Mouse (Mus musculus) limb, embryonic 12.5 days (tissue): Measurements from ENCODE around the gene Tirap. TPM values are rescaled to one million over a fixed set of nuclear protein-coding genes. Genes with fewer than 3 reads are reported as not detected.
"Not testable (repeated sequence)": the region's sequence is repeated elsewhere in the genome, so short reads cannot be mapped to it uniquely, and the experiment has no call there.

ENCODE experiments used
- ATAC-seq: fragments of 200-750 bp; cut with Nextera tagmentation; 2 replicates; pipeline ENCODE4 v1.8.0; 2017; ENCODE audit warnings: low read depth, moderate TSS enrichment; ENCODE audit not compliant: insufficient number of reproducible peaks, insufficient read depth, low FRiP score, low TSS enrichment
- H3K27ac ChIP-seq: fragments of 300-500 bp; sonication (generic); 2 replicates; pipeline ENCODE4 v1.5.1; 2016; ENCODE audit warnings: mild to moderate bottlenecking, moderate library complexity
- H3K27me3 ChIP-seq: fragments of 300-500 bp; sonication (generic); 2 replicates; pipeline ENCODE4 v1.6.1; 2016; ENCODE audit warnings: mild to moderate bottlenecking, moderate library complexity
- H3K36me3 ChIP-seq: fragments of 300-500 bp; sonication (generic); 2 replicates; pipeline ENCODE4 v1.6.1; 2016; ENCODE audit warnings: mild to moderate bottlenecking, moderate library complexity
- H3K4me1 ChIP-seq: fragments of 300-500 bp; sonication (generic); replicated peaks from 2 replicates; pipeline ENCODE4 v1.6.1; 2016
- H3K4me2 ChIP-seq: fragments of 300-500 bp; sonication (generic); 2 replicates; pipeline ENCODE4 v1.6.1; 2016; ENCODE audit warnings: mild to moderate bottlenecking, moderate library complexity
- H3K4me3 ChIP-seq: fragments of 300-500 bp; sonication (generic); replicated peaks from 2 replicates; pipeline ENCODE4 v1.5.1; 2016; ENCODE audit warnings: mild to moderate bottlenecking
- H3K9ac ChIP-seq: fragments of 300-500 bp; sonication (generic); replicated peaks from 2 replicates; pipeline ENCODE4 v1.6.1; 2016; ENCODE audit warnings: mild to moderate bottlenecking, moderate library complexity
- H3K9me3 ChIP-seq: fragments of 300-500 bp; sonication (generic); 2 replicates; pipeline ENCODE4 v1.6.1; 2016; ENCODE audit warnings: mild to moderate bottlenecking, moderate library complexity
- WGBS: fragments of 180-500 bp; shearing (Covaris S2); methylation state at CpG from one replicate; pipeline ENCODE4 v1.1.7; 2016; 5-methylcytosine and 5-hydroxymethylcytosine counted together
- polyA plus RNA-seq: library from polyadenylated mRNA; unstranded; fragments of >200 nt; fragmentation: Nextera tagmentation; extraction: Ambion mirVana; gene quantifications from 2 replicates; pipeline ENCODE4 v1.2.1, GENCODE M21; 2016

The Tirap gene
- polyA plus RNA-seq, 1 experiment from 2014 or later: 14.9 TPM

- ATAC-seq: no peak
- no peak overlapping the region for H3K4me2 ChIP-seq
- whole genome bisulfite sequencing: 79% methylated on average over 5 of the region's 5 CpGs
These were observed 35.8 kb downstream of the Tirap start for GRCm38 (mm10) chr9:35164142-35164874.

GRCm38 (mm10) chr9:35163011-35163690, 36.9 kb downstream of the Tirap start:
- Histone ChIP-seq H3K4me1 (no peaks in the 10 kb centered on the region), H3K36me3 (peaks cover 11% of the 10 kb centered on the region; the same call in 1 of the 2 replicates), H3K9me3 (no peaks in the 10 kb centered on the region), H3K9ac (no peak overlapping the region), H3K27me3 (no peaks in the 10 kb centered on the region), H3K4me3 (no peak overlapping the region), H3K4me2 (no peak overlapping the region), H3K27ac (no peak overlapping the region)
- 93% methylated on average over 11 of the region's 11 CpGs for WGBS
- no peak for ATAC-seq

More at GRCm38 (mm10) chr9:35164142-35164874, 35.8 kb downstream of the Tirap start:
- H3K36me3 ChIP-seq: peaks cover 11% of the 10 kb centered on the region; the same call in 1 of the 2 replicates
- no peak overlapping the region for H3K9ac ChIP-seq
- no peaks in the 10 kb centered on the region for H3K27me3 ChIP-seq
- H3K27ac ChIP-seq: no peak overlapping the region
- no peaks in the 10 kb centered on the region for H3K9me3 ChIP-seq
- H3K4me1 ChIP-seq: no peaks in the 10 kb centered on the region
- H3K4me3 ChIP-seq: no peak overlapping the region

- Histone ChIP-seq H3K36me3 (peaks cover 11% of the 10 kb centered on the region; the same call in 1 of the 2 replicates), H3K27me3 (no peaks in the 10 kb centered on the region), H3K4me2 (no peak overlapping the region), H3K27ac (no peak overlapping the region), H3K4me1 (peaks cover 2% of the 10 kb centered on the region; the same call in 1 of the 2 replicates), H3K4me3 (no peak overlapping the region), H3K9ac (no peak overlapping the region), H3K9me3 (no peaks in the 10 kb centered on the region)
- no peak for ATAC-seq
- WGBS: 89% methylated on average over 7 of the region's 7 CpGs
These were observed 38.4 kb downstream of the Tirap start for GRCm38 (mm10) chr9:35161721-35162120.

GRCm38 (mm10) chr9:35160662-35161061, 39.4 kb downstream of the Tirap start:
- Histone ChIP-seq H3K4me3 (no peak overlapping the region), H3K27ac (no peak overlapping the region), H3K9ac (no peak overlapping the region), H3K36me3 (peaks cover 16% of the 10 kb centered on the region), H3K27me3 (no peaks in the 10 kb centered on the region), H3K4me1 (peaks cover 12% of the 10 kb centered on the region), H3K4me2 (no peak overlapping the region), H3K9me3 (no peaks in the 10 kb centered on the region)
- WGBS: 74% methylated on average over 2 of the region's 2 CpGs
- ATAC-seq: no peak

GRCm38 (mm10) chr9:35158477-35158876, 41.6 kb downstream of the Tirap start:
- H3K9ac ChIP-seq: no peak overlapping the region
- H3K27me3 ChIP-seq: no peaks in the 10 kb centered on the region
- 76% methylated on average over 3 of the region's 3 CpGs for WGBS
- peaks cover 12% of the 10 kb centered on the region for H3K36me3 ChIP-seq
- no peak for ATAC-seq
- no peak overlapping the region for H3K27ac ChIP-seq
- peaks cover 12% of the 10 kb centered on the region for H3K4me1 ChIP-seq
- H3K4me2 ChIP-seq: no peak overlapping the region
- H3K9me3 ChIP-seq: no peaks in the 10 kb centered on the region
- no peak overlapping the region for H3K4me3 ChIP-seq

- Histone ChIP-seq H3K9me3 (no peaks in the 10 kb centered on the region), H3K27ac (0 out of 2 replicates have a peak overlapping the region, but pooled peaks have one; percentile 45), H3K4me2 (no peak overlapping the region), H3K4me1 (peaks cover 12% of the 10 kb centered on the region), H3K4me3 (no peak overlapping the region), H3K9ac (0 out of 2 replicates have a peak overlapping the region, but pooled peaks have one; percentile 27), H3K36me3 (peaks cover 8% of the 10 kb centered on the region; the same call in 1 of the 2 replicates), H3K27me3 (no peaks in the 10 kb centered on the region)
- 64% methylated on average over 4 of the region's 4 CpGs for WGBS
- no peak for ATAC-seq
These were observed 43.2 kb downstream of the Tirap start for GRCm38 (mm10) chr9:35156862-35157261.

GRCm38 (mm10) chr9:35156002-35156710, 43.9 kb downstream of the Tirap start:
- no peaks in the 10 kb centered on the region for H3K27me3 ChIP-seq
- whole genome bisulfite sequencing: 86% methylated on average over 5 of the region's 5 CpGs

GRCm38 (mm10) chr9:35152923-35153322, 47.2 kb downstream of the Tirap start:
- peaks cover 16% of the 10 kb centered on the region for H3K4me1 ChIP-seq
- WGBS: 92% methylated on average over 1 of the region's 1 CpGs
- no peak overlapping the region for H3K4me3 ChIP-seq
- H3K27me3 ChIP-seq: no peaks in the 10 kb centered on the region
- H3K36me3 ChIP-seq: peaks cover 8% of the 10 kb centered on the region; the same call in 1 of the 2 replicates
- no peak overlapping the region for H3K27ac ChIP-seq
- H3K9me3 ChIP-seq: no peaks in the 10 kb centered on the region
- no peak overlapping the region for H3K4me2 ChIP-seq
- H3K9ac ChIP-seq: no peak overlapping the region
- no peak for ATAC-seq

More at GRCm38 (mm10) chr9:35156002-35156710, 43.9 kb downstream of the Tirap start:
- Histone ChIP-seq H3K9ac (0 out of 2 replicates have a peak overlapping the region, but pooled peaks have one; percentile 27), H3K4me2 (no peak overlapping the region), H3K4me3 (no peak overlapping the region), H3K27ac (peak overlapping the region; percentile 45), H3K36me3 (peaks cover 8% of the 10 kb centered on the region; the same call in 1 of the 2 replicates), H3K9me3 (no peaks in the 10 kb centered on the region), H3K4me1 (peaks cover 12% of the 10 kb centered on the region)
- no peak for ATAC-seq

- not testable (repeated sequence) for H3K4me1 ChIP-seq, H3K9me3 ChIP-seq, H3K9ac ChIP-seq, H3K27me3 ChIP-seq, H3K27ac ChIP-seq, H3K36me3 ChIP-seq, H3K4me2 ChIP-seq, ATAC-seq, H3K4me3 ChIP-seq
These were observed 51.3 kb downstream of the Tirap start for GRCm38 (mm10) chr9:35148822-35149221.

GRCm38 (mm10) chr9:35147261-35147660, 52.8 kb downstream of the Tirap start:
- not testable (repeated sequence) for H3K9me3 ChIP-seq, ATAC-seq, H3K36me3 ChIP-seq, H3K4me3 ChIP-seq, H3K4me1 ChIP-seq, H3K9ac ChIP-seq, H3K4me2 ChIP-seq, H3K27ac ChIP-seq, H3K27me3 ChIP-seq
- WGBS: 91% methylated on average over 14 of the region's 14 CpGs

GRCm38 (mm10) chr9:35145829-35146228, 54.3 kb downstream of the Tirap start:
- no peaks in the 10 kb centered on the region for H3K36me3 ChIP-seq
- H3K9me3 ChIP-seq: no peaks in the 10 kb centered on the region
- no peak for ATAC-seq
- H3K9ac ChIP-seq: no peak overlapping the region
- no peaks in the 10 kb centered on the region for H3K27me3 ChIP-seq
- 0 out of 2 replicates have a peak, but pooled peaks cover 4% of the 10 kb centered on the region for H3K4me1 ChIP-seq
- no peak overlapping the region for H3K27ac ChIP-seq
- 78% methylated on average over 1 of the region's 1 CpGs for WGBS
- no peak overlapping the region for H3K4me2 ChIP-seq
- no peak overlapping the region for H3K4me3 ChIP-seq
